Mouse (Mus musculus) frontal cortex, postnatal 25 days (tissue): ENCODE measurements around the gene Qprt.

ENCODE experiments used
- DNase-seq, 2 experiments: peaks; one replicate each; pipeline ENCODE4 v3.0.0; 2022; ENCODE audit warnings: low spot score in 2 of 2

Qprt gene

DNA sequence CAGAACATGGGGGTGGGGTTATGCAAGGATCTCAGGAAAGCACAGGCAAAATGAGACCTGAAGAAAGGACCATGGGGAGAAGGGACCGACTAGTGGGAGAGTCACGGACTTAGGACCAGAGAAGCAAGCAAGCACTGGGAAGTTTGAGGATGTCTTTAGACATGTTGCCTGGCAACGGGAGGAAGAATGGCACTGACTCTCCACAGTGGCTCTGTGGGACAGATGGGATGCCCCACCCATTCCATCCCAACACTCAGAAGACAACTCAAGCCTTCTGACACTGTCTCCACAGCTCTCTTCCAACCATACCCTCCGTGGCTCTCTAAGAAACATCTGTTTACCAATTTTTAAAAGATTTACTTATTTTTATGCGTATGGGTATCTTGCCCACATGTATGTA is 11.1 kb upstream of the Qprt start:
- DNase-seq = no peak

DNA sequence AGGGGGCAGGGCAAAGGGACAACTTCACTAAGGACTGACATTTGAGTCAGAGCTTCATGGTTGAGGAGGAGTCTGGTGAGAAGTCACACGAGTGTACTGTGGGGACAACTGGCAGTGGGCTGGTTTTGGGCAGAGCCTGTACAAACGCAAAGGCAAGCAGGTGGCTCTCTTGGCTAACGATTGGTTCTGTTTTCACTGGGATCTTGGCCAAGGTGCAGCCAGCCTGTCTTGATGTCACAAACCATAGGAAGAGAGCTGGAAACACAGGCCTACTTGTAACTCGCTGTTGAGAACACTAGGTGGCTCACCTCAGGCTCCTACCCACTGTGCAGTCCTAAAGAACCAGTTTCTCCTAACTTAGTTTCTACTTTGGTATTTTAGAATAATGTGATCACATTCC is 7.6 kb upstream of the Qprt start:
- no peak for DNase-seq

DNA sequence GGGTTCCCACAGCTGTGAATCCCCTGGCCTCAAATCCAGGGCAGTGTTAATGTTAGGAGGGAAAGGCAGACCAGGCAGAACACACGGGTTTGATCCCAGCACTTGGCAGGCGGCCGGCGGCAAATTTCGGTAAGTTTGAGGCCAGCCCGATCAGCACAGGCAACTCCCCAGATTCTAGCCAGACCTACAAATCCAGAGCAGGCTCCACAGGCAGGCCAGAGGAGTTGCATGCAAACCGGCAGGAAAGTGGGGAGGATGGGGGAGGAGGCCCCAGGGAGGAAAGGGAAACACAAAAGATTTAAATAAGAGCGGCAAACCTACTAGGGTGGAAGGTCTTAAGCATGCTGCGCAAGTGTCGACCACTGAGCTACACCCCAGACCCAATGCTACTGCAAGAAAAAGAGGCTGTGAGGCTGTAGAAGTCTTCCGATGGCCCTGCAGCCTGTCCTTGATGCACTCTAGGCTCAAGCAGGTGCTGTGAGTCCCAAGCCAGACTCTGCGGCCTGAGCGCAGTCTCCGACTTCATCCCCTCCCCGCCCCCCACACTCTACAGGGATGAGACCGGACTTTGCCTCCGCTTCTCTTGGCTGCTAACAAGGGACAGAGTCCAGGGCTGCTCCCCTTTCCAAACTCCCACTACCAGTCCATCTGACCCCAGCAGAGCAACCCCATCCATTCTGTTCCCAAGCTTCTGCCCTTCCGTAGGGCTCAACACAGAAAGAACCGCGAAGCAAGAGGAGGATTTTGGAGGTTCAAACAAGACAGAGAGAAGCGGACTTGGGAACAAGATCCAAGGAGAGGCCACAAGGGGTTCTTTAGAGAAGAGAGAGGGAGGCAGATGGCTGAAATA is 740 bp downstream of the Qprt start:
- DNase-seq = no peak

DNA sequence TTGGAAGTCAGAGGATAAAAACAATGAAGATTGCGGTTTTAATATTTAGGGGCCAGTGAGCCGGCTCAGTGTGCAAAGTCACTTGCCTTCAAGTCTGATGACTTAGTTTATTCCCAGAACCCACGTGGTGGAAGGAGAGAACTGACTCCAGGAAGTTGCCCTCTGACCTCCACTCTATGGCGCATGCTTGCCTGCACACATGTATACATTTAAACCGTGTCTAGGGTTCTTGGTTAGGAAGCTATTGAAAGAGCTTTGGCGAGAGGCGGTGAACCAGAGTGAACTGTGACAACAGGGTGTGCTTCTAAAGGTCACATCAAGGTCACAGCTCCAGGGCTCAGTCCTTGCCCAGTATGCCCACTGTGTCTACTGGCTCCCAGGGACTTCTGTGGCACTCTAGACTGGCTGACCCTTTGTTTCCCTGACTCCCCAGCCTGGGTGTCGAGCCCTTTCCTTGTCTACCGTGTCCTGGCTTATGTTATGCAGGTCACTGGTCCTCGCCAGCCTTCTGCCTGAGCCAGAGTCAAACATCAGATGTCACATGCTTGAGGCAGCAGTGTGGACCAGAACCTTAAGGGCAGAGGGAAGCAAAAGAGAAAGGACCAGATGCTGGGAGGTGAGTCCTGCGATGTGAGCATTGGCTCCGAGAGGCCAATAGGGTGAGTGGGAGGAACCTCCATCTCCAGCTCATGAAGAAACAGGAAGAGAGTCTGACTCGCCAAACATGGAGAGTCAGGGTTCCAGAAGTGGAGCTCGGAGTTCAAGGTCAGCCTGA is 3.2 kb downstream of the Qprt start:
- no peak for DNase-seq

DNA sequence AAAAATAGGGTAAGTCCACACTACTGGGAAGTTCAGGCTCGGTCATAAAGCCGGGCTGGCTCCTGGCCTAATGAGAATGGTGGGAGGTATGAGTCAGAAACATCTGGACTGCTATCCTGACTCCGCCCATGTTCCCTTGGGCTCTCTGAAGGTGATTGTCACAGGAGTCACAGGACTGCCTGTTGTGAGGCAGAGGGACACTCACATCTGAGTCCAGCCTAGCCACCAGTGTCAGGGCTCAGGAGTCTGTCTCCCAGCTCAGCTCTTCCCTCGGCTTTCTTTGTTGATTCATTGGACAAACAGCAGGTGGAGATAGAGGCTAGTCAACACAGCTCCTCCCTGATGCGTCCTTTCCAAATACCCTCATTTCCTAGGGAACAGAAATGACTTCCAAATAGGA is 4.1 kb downstream of the Qprt start:
- no peak for DNase-seq

DNA sequence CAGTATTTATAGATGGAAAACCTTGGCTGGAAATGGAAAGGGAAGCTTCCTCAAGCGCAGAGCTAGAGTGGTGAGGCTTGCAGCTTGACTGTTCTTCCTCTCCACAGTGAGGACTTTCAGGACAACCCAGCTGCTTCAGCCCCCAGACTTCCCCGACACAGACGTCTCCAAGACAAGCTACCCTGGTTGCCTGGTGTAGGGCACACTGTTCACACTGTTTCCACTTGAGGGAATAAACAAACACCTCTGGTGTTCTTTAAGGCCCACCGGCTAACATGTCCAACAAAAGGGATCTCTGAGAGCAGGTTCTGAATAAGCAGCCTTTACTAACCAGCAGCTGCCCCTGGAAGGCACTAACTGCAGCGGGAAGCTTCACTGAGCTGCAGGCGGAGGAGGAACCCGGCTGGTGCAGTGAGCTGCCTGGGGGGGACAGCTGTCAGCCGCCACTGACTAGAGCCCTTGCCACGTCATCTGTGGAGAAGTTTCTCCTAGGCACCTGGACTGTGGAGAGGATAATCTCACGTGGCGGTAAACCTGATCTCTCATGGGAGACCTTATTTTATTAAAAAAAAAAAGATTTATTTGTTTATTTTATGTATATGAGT is 5.6 kb downstream of the Qprt start:
- no peak for DNase-seq

DNA sequence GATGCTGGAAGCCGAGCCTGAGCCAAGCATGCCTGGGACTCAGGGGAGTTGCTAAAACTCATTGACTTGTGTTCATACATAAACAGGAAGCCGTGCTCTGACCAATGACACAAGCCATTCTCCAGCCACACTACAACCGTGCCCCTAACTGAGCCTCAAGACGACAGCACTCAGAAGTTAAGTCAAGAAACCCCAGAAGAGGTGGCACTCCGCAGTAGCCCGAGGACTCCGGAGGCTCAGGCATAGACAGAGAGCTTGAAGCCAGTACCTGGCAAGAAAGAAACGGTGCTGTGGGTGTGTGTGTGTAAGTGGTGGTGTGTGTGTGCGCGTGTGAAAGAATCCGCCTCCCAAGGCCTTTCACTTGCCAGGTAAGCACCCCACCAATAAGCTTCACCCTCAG is 7.1 kb downstream of the Qprt start:
- no peak for DNase-seq

DNA sequence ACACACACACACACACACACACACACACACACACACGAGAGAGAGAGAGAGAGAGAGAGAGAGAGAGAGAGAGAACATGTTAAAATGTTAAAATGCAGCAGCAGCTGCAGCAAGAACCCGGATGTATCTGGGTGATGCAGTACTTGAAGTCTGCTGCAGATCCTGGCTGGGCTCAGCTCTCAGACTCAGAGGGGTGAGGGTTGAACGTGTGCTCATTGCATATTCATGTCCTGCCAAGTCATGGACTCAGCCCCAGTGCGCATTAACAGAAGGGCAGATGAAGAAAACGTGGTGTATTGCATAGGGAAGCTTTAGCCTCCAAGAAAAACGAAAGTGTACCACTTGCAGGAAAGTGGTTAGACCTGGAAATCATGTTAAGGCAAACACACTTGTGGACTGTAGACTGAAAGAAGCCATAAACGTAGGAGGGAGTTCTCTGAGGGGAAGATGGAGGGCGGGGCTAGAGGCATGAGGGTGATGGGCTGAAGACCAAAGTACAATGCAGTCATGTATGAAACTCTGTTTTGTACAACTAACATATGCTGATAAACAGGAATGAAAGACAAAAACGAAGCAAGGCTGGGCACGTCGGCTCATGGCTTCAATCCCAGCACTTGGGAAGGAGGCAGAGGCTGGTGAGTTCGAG is 8.3 kb downstream of the Qprt start:
- DNase-seq = no peak

DNA sequence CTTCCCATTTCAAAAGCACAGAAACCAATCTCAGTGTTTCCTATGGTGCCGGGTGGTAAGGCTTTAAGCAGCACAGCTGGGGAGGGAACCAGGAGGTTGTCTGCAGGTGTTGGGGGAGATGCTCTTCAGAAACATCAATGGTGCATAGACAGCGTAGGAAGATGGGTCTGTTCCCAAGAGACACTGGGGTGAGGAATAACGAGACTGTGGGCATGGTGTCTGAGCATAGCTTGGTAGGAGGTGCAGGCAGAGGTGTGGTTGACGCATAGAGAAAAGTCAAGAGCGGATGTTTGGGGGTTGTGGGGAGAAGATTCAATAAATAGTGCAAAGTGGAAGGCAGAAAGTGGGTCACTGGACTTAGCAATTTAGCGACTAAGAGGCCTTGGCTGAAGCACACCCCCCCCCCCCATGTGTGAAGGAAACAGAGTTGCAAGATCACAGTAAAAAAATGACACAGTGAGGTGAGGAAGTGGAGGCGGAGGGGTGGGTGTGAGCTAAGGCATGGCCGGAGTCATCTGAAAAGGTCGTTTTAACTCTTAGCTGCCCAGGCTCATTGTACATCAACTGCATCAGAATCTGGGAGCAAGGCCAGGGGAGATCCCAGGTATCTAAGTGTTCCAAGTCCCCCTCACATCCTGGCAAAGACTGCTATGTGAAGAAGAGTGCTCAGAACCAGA is 9.0 kb downstream of the Qprt start:
- DNase-seq = no peak

DNA sequence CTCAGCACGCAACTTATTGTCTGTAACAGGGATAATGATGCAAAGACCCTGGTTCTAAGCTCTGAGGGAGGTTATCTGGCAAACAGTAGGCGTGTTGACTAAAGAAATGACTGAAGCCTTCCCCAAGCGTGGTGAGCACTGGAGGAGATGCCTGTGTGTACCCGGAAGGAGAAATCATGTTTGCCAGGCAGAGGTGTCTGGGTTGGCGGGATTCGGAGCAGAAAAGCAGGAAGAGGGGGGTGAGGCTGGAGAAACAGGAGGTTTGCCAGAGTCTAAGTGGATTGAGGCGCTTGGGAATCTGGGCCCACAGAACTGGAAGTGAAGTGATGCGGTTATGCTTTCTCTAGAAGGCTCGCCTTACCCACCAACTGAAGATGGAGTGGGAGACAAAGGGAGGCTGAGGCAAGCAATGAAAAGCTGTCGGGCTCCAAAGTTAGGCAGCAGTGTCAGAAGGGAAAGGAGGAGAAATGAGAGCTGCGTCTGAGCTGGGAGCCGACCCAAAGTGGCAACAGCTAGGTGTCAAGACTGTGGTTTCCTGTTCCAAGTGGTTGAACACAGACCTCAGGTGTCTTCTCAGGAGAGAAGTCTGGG is 9.7 kb downstream of the Qprt start:
- DNase-seq = no peak

DNA sequence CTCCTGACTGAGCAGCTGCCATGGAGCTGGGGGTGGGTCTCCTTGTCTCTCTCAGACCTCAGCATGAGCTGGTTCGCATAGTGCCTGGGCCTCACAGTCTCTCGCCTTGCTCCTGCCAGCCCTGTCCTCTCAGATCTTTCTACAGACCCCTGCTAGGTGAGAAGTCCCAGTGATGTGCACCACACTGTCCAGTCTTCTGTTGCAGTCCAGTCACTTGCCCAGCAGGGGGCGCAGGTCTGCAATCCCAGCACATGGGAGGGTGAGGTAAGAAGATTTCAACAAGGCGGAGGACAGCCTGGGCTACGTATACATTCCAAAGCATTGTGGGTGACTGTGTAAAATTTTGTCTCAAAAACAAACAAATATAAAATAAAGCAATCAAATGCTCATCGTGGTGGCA is 10.6 kb downstream of the Qprt start:
- peak in 1 of 2 experiments; percentile 44 for DNase-seq

DNA sequence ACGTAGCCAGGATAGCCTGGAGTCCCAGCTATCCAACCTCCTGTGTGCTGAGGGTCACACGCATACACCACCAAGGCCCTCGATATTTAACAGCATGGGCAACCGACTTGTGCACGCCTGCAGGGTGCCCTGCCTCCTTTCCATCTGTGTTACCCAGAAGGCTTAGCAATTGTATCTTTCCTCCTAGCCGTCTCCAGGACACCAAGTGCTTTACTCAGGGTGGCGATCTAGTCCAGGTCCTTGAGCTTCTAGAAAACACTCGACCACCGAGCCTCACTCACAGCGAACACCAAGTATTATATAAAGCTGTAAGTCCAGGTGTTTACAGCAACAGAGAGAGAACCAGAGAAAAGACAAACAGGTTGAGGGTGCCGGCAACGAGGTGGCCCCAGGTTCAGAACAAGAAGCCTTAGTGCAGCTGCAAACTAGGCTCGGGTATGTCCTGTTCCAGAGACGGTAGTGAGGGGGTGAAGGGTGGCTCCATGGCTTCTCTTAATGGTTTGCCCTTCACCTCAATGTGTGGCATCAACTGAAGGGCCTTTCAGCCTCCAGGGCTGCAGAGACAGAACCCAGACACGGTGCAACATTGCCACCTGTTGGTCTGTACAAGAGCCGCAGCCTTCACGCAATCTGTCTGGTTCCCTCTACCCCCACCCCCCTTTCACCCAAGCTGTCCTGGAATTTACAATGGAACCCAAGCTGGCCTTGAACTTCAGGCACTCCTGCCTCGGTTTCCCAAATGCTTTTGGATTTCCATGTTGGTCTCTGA is 11.6 kb downstream of the Qprt start:
- DNase-seq = peak; percentile 68 to 70

DNA sequence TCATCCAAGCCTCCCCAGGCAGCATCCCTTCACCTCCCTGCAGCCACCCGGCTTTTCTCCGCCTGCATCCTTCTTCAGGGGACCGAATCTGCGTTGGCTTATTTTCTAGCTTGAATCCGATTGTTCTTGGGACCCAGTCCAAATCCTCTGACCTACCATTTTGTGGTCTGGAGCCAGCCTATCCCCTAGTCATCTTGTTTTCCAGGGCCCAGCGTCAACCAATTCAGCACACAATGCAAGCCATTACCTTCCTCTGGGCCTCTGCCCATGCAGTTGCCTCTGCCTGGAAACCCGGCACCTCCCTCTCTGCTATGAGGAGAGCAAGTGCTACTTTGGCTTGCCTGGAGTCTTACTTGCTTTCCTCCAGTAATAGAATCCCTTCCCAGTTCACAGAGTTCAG is 16.5 kb downstream of the Qprt start:
- no peak for DNase-seq

DNA sequence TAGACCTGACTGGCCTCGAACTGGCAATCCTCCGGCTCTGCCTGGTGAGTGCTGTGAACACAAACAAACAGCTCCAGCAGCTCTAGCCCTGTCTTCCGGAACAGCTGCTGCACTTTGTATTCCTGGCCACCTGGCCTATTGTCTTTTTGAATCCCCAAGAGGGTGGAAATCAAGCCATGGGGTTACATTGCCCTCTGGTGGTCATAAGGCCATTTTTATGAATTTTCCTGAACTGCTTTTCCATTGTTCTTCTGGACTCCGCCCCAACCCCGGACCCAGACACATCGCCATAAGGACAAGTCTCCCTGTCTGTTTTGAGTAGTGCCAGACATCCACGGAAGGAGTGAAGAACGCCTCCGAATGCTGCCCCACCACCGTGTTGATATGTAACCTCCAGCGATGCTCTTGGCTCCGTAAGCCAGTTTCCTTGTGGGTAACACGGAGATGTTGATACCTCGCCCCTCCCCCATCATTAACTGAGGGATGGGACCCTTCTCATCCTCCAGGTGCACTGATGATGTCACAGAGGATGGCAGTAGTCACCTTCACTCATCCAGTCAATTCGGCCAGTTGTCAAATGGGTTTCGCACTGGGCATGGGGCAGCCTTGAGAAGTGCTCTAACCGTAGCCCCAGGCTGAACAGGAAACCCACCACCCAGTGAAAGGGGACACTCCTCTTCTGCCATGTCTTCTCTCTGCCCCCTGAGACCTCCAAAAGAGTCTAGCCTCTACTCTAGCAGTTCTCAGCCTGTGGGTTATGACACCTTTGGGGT is 17.3 kb downstream of the Qprt start:
- DNase-seq = peak; percentile 51 to 73

DNA sequence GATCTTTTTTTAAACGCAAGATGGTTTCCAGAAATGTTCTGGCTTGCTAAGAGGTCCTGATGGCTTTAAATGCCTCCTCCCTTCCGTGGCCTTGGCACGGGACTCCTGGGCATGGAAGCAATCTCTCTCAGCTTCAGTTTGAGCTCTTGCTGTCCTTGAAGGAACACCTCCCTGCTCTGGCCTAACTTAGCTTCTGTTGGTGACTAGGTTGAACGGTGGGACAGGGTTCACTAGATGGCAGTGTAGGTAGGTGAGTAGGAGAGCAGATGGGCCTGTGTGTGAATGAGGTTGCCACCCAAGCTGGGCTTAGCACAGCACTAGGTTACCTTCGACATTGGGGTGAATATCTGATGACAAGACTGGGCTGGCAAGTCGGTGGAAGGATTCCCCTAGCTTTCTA is 18.1 kb downstream of the Qprt start:
- DNase-seq = no peak

DNA sequence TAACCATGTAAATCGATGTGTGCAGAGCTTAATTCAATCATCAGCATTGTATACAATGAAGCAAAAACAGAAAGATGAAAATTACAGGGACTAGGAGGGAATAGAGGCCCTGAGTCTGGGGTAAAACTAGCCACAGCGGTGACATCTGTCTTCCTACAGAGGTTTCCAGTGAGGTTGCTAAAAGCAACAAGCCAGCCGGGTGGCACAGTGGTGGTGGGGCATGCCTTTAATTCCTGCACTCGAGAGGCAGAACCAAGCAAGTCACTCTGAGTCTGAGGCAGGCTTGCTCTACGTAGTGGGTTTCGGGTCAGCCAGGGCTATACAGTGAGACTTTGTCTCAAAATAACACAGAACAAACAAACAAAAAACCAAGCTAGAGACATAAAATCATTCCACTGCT is 19.9 kb downstream of the Qprt start:
- no peak for DNase-seq

DNA sequence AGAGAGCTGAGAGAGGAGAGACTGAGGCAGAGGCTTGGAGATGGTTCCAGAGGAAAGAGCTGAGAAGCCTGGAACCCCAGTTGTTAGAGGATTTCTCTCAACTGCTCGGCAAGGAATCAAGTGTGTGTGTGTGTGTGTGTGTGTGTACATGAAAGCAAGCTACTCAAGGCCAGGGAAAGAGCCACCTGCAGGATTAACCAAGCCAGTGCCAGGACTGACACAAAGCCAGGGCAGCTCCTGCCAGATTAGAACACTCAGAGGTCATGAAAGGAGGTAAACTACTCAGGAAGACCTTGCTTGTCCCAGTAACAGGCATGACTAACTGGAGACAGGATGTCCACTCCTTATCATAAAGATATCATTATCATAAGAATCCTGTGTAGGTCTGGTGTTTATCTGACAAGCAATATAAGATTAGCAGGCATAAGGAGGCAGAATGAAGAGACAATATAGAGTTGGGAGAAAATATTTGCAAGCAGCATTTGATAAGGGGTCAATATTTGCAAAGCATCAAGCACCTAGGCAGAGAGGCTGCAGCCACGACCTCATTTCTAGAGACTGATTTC is 20.5 kb downstream of the Qprt start:
- no peak for DNase-seq

DNA sequence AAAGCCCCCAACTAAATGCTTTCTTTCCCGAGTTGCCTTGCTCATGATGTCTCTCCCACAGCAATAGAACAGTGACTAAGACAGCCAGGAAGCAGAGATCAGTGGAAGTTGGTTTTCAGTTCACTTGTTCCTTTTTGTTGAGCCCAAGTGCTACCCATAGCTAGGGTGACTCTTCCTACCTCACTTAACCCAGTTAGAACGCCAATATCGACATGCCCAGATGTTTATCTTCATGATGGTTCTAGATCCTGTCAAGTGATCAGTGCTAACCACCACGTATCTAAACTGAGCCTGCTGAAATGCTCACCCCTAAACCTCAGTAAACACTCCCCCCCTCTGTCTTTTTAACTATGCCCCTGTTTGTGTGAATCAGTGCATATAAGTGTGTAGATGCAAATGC is 22.5 kb downstream of the Qprt start:
- no peak for DNase-seq

DNA sequence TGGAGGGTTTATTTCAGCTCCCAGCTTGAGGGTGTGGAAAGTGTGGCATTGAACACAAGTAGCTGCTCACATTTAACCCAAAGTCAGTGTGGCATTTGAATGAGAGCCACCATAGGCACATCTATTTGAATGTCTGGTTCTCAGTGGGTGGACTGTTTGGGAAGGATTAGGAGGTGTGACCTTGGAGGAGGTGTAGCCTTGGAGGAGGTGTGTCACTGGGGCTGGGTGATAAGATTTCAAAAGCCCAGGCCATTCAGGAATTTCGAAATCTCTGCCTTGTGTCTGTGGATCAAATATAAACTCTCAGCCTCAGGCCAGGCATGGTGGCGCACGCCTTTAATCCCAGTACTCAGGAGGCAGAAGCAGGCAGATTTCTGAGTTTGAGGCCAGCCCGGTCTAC is 23.1 kb downstream of the Qprt start:
- no peak for DNase-seq

DNA sequence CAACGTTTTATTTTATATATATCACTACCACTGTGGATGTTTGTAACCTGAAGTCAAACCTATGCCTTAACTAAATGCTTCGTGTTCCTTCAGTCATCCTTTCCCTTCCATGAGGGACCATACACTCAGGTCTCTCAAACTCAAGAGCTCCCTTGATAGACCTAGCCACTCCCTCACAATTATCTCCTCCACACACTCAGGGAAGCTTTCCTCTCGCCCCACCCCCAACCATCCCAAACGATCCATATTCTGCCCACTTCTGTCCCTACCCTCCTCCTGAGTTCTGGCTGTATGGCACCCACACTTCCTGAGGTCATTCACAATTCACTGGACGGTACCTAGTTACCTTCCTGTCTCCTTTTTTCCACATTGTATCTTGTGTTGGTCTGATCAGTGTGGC is 23.5 kb downstream of the Qprt start:
- no peak for DNase-seq
